Mouse (Mus musculus) layer of hippocampus, adult 2 months (tissue): Measurements from ENCODE around the gene Tbc1d1. TPM values are rescaled to one million over a fixed set of nuclear protein-coding genes. Genes with fewer than 3 reads are reported as not detected.
"Not testable (repeated sequence)": the region's sequence is repeated elsewhere in the genome, so short reads cannot be mapped to it uniquely, and the experiment has no call there.

Source experiments
- DNase-seq, 2 experiments: peaks; one replicate each; pipeline ENCODE4 v3.0.0; 2022; ENCODE audit warnings: low spot score in 2 of 2
- H3K27ac ChIP-seq: fragments of 200-600 bp; 2 replicates; pipeline ENCODE4 v1.8.1; 2022
- H3K4me3 ChIP-seq: fragments of 200-600 bp; 2 replicates; pipeline ENCODE4 v1.8.1; 2022; ENCODE audit warnings: mild to moderate bottlenecking
- CTCF ChIP-seq: fragments of 200-600 bp; conservative IDR thresholded peaks from 2 replicates; pipeline ENCODE4 v1.8.1; 2022; ENCODE audit warnings: antibody characterized with exemption, mild to moderate bottlenecking, moderate library complexity
- total RNA-seq, 2 experiments: library from RNA; stranded (reverse); gene quantifications; 2 replicates each; pipeline ENCODE4 v1.2.3; 2021

Gene Tbc1d1
- total RNA-seq, 2 experiments from 2014 or later: 26.6 to 33.2 TPM

DNA sequence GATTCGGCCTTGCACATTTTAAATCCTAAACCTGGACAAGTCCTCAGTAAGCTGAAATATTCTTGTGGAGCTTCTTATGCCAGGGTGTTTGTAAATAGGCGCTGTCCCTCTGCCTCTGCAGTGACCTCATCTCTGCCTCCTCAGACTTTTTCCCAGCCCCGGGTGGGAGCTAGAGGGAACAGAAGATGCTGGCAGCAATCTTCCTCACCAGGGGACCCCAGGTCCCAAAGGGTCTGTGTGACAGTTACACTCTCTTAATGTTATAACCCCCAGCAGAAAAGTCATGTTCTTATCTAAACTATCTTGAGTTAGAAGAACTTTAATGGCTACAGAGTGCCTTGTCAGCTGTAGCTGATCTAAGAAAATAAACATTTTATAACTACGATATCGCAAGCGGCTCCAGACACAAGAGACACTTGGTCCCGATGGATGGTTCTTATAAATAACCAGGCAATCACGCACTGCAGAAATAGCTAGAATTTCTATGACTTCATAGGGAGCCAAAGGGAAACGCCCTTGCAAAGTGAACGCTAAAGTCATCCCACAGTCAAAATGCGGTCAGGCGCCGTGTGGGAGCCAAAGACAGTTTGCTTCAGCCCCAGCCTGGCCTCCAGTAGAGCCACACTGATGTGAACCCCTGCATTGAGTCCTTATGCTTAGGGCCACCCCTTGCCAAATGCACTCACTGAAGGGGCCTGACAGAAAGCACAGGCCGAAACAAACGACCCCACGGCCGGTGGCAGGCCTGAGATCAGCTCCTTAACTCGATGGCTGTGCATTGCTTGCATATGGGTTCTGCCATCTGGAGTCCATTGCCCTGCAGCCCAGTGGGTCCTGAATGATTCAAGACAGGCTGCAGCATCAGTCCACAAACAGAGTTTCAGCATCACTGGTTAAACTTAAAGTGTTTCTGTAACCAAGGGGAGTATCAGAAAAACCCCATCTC is 202.8 kb downstream of the Tbc1d1 start:
- Histone ChIP-seq H3K4me3 (no peak overlapping the region), H3K27ac (no peak overlapping the region)
- no peak for DNase-seq
- TF ChIP-seq CTCF: no peak

- no peak for TF ChIP-seq CTCF
- DNase-seq: no peak
- Histone ChIP-seq H3K4me3 (no peak overlapping the region), H3K27ac (no peak overlapping the region)
These were observed 204.2 kb downstream of the Tbc1d1 start for GRCm38 (mm10) chr5:64360147-64360875.

- H3K4me3 ChIP-seq, H3K27ac ChIP-seq, DNase-seq: not testable (repeated sequence)
These were observed 204.8 kb downstream of the Tbc1d1 start for GRCm38 (mm10) chr5:64360876-64361268.

GRCm38 (mm10) chr5:64363859-64364406 is 207.8 kb downstream of the Tbc1d1 start:
- no peak for TF ChIP-seq CTCF
- Histone ChIP-seq H3K27ac (peak overlapping the region; percentile 88), H3K4me3 (no peak overlapping the region)
- DNase-seq: no peak

DNA sequence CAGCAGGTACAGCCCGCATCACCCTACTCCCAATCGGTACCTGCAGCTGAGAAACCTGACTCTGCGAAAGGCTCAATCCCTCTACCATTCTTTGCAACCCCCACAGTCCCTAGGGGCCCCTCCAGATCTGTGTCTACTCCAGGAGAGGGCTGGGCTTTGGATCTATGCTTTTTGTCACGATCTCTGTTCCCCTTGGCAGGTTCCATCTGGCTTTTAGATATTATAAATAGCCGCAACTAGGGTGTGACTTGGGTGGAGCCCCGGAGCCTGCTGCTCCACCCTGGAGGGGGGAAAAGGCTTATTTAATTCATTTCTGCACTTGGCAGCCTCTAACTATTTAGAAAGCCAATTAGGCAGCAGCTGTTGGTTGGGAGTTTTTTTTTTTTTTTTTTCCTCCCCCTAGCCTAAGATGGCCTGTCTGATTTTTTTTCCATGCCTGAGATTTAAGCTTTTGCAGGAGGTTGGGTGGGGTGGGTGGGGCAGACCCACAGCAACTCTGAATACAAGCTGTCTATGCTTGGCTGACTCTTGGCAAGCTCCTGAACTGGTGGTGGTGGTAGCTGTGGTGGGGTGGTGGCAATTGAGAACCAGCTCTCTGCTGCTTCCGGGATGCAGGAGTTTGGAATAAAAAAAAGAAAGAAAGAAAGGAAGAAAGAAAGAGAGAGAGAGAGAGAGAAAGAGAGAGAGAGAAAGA is 208.5 kb downstream of the Tbc1d1 start:
- TF ChIP-seq CTCF: no peak
- no peak for DNase-seq
- peak overlapping the region; percentile 88 for H3K27ac ChIP-seq
- H3K4me3 ChIP-seq: no peak overlapping the region

DNA sequence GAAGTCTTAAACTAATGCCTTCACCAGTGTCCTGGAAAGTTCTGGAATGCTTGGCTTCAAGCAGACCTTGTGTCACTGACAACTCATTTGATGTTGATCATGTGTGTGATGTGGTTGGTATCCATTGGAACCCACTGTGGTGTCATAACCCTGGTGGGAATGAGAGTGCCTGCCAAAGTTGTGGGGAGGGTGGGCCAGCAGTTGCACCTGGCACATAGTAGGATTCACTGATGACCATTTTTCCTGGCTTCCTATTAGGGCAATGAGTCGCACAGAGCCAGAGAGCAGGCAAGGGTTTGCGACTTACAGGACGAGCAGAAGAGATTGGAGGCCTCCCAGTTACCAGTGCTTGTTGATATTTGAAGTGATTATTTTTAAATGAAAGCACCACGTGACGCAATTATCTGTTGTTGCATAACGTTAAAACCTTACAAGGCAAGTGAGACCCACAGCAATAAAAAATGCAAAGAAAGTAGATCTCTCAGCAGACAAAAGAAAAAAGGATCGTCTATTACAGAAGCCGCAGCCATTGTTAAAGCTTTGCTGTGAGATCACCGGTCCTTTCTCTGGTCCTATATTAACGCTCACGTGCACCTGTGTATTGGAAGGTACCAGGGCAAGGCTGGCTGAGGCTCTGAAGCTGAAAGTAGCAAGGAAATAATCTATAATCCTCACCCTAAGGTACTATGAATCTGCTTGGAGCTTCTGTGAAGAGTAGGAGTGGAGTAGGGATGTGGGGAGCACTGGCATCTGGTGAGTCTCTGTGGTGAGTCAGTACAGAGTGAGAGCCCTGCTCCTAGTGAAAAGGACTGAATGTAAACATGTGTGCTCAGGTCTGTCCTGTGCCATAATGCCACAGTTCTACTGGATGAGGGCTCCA is 209.3 kb downstream of the Tbc1d1 start:
- TF ChIP-seq CTCF: no peak
- peak overlapping the region; percentile 88 for H3K27ac ChIP-seq
- H3K4me3 ChIP-seq: no peak overlapping the region
- no peak for DNase-seq

DNA sequence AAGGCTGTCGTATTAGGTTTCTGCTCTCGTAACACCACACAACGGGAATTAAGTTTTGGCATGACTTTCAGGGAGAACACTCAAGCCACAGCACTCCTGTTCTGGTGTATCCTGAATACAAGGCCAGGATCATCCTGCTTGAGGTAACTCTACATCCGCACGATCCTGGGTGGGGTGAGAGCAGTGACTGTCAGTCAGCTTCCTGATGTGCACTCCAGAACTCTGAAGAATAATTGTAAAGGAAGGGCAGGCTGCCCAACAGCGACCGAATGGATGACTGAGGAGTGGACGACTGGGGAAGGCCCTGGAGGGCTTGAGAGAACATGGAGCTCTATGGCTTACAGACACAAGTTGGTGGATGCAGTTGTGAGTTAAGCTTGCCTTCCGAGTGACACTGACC is 210.0 kb downstream of the Tbc1d1 start:
- TF ChIP-seq CTCF: no peak
- peak overlapping the region; percentile 88 for H3K27ac ChIP-seq
- no peak overlapping the region for H3K4me3 ChIP-seq
- no peak for DNase-seq

DNA sequence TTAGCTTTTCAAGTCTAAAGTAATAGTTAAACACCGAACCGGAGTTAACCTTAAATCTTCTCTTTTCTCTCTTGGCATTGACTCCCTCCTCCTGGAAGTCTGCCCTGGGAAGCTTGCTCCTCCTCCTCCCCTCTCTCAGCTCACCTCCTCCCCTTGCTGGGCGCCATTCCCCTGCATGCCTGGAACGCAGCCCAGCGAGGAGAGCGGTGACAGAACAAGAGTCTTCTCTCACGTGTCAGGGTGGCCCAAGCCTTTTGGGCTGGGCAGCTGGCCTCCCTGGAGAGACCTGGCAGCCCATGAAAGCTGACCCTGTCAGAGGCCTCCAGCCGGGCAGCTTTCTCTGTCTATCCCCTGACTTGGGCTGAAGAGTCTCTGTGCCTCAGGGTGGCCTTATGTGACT is 211.3 kb downstream of the Tbc1d1 start:
- DNase-seq: peak; percentile 60 to 65
- no peak for TF ChIP-seq CTCF
- Histone ChIP-seq H3K27ac (peak overlapping the region; percentile 88), H3K4me3 (no peak overlapping the region)

DNA sequence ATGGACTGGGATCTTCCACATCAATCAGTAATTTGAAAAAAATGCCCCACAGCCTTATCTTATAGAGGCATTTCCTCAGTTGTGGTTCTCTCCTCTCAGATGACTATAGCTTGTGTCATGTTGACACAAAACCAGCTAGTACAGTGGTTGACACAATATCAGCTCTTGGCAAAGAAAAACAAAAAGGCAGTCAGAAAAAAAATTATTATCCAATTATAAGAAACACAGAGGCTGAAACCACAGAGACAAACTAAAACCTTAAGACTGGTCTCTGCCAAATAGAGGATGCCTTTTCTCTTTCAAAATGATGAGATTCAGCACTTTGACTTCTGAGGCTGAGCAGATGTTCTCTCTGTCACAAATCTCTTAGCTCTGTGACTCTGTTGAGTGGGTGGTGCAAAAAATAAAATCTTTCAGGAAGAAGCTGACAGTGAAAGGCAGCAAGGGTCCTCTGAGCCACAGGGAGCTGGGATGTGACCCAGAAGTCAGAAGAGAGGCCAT is 215.3 kb downstream of the Tbc1d1 start:
- no peak for DNase-seq
- Histone ChIP-seq H3K4me3 (no peak overlapping the region), H3K27ac (peak overlapping the region; percentile 76)
- TF ChIP-seq CTCF: no peak

GRCm38 (mm10) chr5:64372292-64372961 is 216.3 kb downstream of the Tbc1d1 start:
- no peak for DNase-seq
- TF ChIP-seq CTCF: no peak
- H3K4me3 ChIP-seq: no peak overlapping the region
- H3K27ac ChIP-seq: peak overlapping the region; percentile 76

- no peak overlapping the region for H3K27ac ChIP-seq
- no peak overlapping the region for H3K4me3 ChIP-seq
- no peak for TF ChIP-seq CTCF
- DNase-seq: no peak
These were observed 217.6 kb downstream of the Tbc1d1 start for GRCm38 (mm10) chr5:64373695-64374094.
